Mouse (Mus musculus): Measurements from ENCODE around the gene Pes1. TPM values are rescaled to one million over a fixed set of nuclear protein-coding genes. Genes with fewer than 3 reads are reported as not detected.
A peak's percentile ranks its signal among the peaks of the same experiment; 100 is the strongest.

The Pes1 gene
- polyA plus RNA-seq, 1 experiment from 2014 or later = 41.8 TPM

DNA sequence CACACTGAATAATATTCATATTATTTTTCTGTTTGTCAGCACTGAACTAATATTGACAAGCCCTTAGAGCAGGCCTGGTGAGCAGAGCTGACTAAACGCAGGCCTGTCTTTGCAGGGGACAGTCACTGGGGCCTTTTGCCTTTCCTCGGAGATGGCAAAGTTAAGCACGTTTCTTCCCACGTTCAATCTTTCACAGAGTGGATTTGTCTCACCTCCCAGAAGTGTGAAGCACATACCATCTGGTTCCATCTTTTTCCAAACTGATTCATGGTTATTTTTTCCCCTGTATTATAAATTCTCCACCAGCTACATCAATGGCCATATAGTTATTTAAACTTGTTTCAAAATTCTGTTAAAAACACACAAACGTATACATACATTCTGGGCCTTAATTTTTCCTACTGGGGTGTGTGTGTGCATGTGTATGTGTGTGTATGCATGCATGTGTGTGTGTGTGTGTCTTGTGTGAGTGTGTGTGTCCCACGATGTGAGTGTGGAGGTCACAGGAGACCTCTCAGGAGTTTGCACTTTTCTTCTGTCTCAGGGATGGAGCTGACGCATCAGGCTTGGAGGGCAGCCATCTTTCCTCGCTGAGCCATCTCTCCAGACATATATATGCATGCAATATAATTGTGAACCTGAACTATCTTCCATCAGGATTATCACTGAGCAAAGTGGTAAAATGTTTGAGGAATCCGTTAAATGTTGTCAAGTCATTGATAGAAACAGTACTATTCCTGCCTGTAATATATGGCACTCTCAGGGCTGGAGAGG is 64.0 kb downstream of the Pes1 start:
- ATAC-seq (ENCODE audit: low FRiP score, low TSS enrichment) (no peak), DNase-seq (ENCODE audit: low spot score) (no peak)
- 64% methylated on average over 9 of the region's 9 CpGs for WGBS

GRCm38 (mm10) chr11:4029343-4029742 is 65.6 kb downstream of the Pes1 start:
- peak; percentile 15; the same call in 1 of the 2 replicates for TF ChIP-seq CTCF (IDR thresholded peaks at IDR 0.05; ENCODE audit: low read depth)
- TF ChIP-seq EP300 (optimal IDR thresholded peaks at IDR 0.05) = no peak
- no peaks in the 10 kb centered on the region for H3K4me1 ChIP-seq (replicated peaks; ENCODE audit: control insufficient read depth, insufficient read depth)
- WGBS = 69% methylated on average over 4 of the region's 4 CpGs
- no peak overlapping the region for H3K4me2 ChIP-seq (replicated peaks; ENCODE audit: low read depth)
- no peak overlapping the region for H3K4me3 ChIP-seq (ENCODE audit: low read depth, low read length)
- H3K27ac ChIP-seq (replicated peaks) = no peak overlapping the region
- ATAC-seq (ENCODE audit: low FRiP score, low TSS enrichment) = no peak
- H3K36me3 ChIP-seq (ENCODE audit: control insufficient read depth, insufficient read depth, low read length) = no peaks in the 10 kb centered on the region
- no peaks in the 10 kb centered on the region for H3K9me3 ChIP-seq (ENCODE audit: control insufficient read depth, low read length)
- DNase-seq (ENCODE audit: low spot score) = no peak
- H3K9ac ChIP-seq (ENCODE audit: low read length) = no peak overlapping the region
- no peaks in the 10 kb centered on the region for H3K27me3 ChIP-seq (ENCODE audit: control insufficient read depth, insufficient read depth, low read length)

More for the DNA sequence above, 64.0 kb downstream of the Pes1 start:
- no peaks in the 10 kb centered on the region for H3K4me1 ChIP-seq (replicated peaks; ENCODE audit: control insufficient read depth, insufficient read depth)
- H3K9me3 ChIP-seq (ENCODE audit: control insufficient read depth, low read length) = no peaks in the 10 kb centered on the region
- no peaks in the 10 kb centered on the region for H3K27me3 ChIP-seq (ENCODE audit: control insufficient read depth, insufficient read depth, low read length)
- no peak overlapping the region for H3K4me2 ChIP-seq (replicated peaks; ENCODE audit: low read depth)
- no peak overlapping the region for H3K27ac ChIP-seq (replicated peaks)
- no peak overlapping the region for H3K9ac ChIP-seq (ENCODE audit: low read length)
- no peak for TF ChIP-seq CTCF (IDR thresholded peaks at IDR 0.05; ENCODE audit: low read depth)
- no peak for TF ChIP-seq EP300 (optimal IDR thresholded peaks at IDR 0.05)
- H3K4me3 ChIP-seq (ENCODE audit: low read depth, low read length) = no peak overlapping the region
- H3K36me3 ChIP-seq (ENCODE audit: control insufficient read depth, insufficient read depth, low read length) = no peaks in the 10 kb centered on the region

Other genes starting within 250 kb of the Pes1 start
- gene Osbp2, start 100.1 kb upstream of the Pes1 start, polyA plus RNA-seq (2015; fragmentation: Nextera tagmentation; extraction: Ambion mirVana) = 0.42 and 0.69 TPM in 2 replicates
- gene 4921536K21Rik, start 68.9 kb upstream of the Pes1 start, polyA plus RNA-seq (2015; fragmentation: Nextera tagmentation; extraction: Ambion mirVana) = 0.12 TPM in 2 replicates
- 2.8 TPM in 2 replicates for gene Dusp18, start 68.7 kb upstream of the Pes1 start, polyA plus RNA-seq (2015; fragmentation: Nextera tagmentation; extraction: Ambion mirVana)
- 7.3 and 7.5 TPM in 2 replicates for gene Slc35e4, start 49.3 kb upstream of the Pes1 start, polyA plus RNA-seq (2015; fragmentation: Nextera tagmentation; extraction: Ambion mirVana)
- 47.5 and 53.3 TPM in 2 replicates for gene Tcn2, start 31.8 kb upstream of the Pes1 start, polyA plus RNA-seq (2015; fragmentation: Nextera tagmentation; extraction: Ambion mirVana)
- gene 4930556J24Rik, start 12.8 kb downstream of the Pes1 start, polyA plus RNA-seq (2015; fragmentation: Nextera tagmentation; extraction: Ambion mirVana) = 0.08 TPM in 1 of 2 replicates, not detected in the other
- 43.4 and 52.0 TPM in 2 replicates for gene Gal3st1, start 19.7 kb downstream of the Pes1 start, polyA plus RNA-seq (2015; fragmentation: Nextera tagmentation; extraction: Ambion mirVana)
- gene Sec14l4, start 67.5 kb downstream of the Pes1 start, polyA plus RNA-seq (2015; fragmentation: Nextera tagmentation; extraction: Ambion mirVana) = 2.5 and 3.8 TPM in 2 replicates
- gene Sec14l3, start 100.9 kb downstream of the Pes1 start, polyA plus RNA-seq (2015; fragmentation: Nextera tagmentation; extraction: Ambion mirVana) = 0.12 and 0.15 TPM in 2 replicates
- gene Mtfp1, start 131.5 kb downstream of the Pes1 start, polyA plus RNA-seq (2015; fragmentation: Nextera tagmentation; extraction: Ambion mirVana) = 19.0 and 19.1 TPM in 2 replicates
- gene Sec14l2, start 159.4 kb downstream of the Pes1 start, polyA plus RNA-seq (2015; fragmentation: Nextera tagmentation; extraction: Ambion mirVana) = 0.95 and 1.5 TPM in 2 replicates
- gene Rnf215, start 171.2 kb downstream of the Pes1 start, polyA plus RNA-seq (2015; fragmentation: Nextera tagmentation; extraction: Ambion mirVana) = 19.6 and 23.2 TPM in 2 replicates
- gene Ccdc157, start 196.3 kb downstream of the Pes1 start, polyA plus RNA-seq (2015; fragmentation: Nextera tagmentation; extraction: Ambion mirVana) = 2.1 and 2.2 TPM in 2 replicates
- gene Sf3a1, start 196.4 kb downstream of the Pes1 start, polyA plus RNA-seq (2015; fragmentation: Nextera tagmentation; extraction: Ambion mirVana) = 16.0 and 16.5 TPM in 2 replicates
- 35.1 and 38.5 TPM in 2 replicates for gene Tbc1d10a, start 222.8 kb downstream of the Pes1 start, polyA plus RNA-seq (2015; fragmentation: Nextera tagmentation; extraction: Ambion mirVana)